Mouse (Mus musculus) heart, postnatal 0 days (tissue): Measurements from ENCODE around the gene Dlk1. TPM values are rescaled to one million over a fixed set of nuclear protein-coding genes. Genes with fewer than 3 reads are reported as not detected.
"Not testable (repeated sequence)": the region's sequence is repeated elsewhere in the genome, so short reads cannot be mapped to it uniquely, and the experiment has no call there.

ENCODE experiments used
- ATAC-seq: fragments of 200-750 bp; cut with Nextera tagmentation; 2 replicates; pipeline ENCODE4 v1.8.0; 2017; ENCODE audit warnings: low read depth, moderate number of reproducible peaks, moderate library complexity; ENCODE audit not compliant: insufficient read depth
- DNase-seq: peaks from one replicate; pipeline ENCODE4 v3.0.0-alpha.2; 2016; ENCODE audit warnings: low spot score
- H3K27ac ChIP-seq: fragments of 300-500 bp; sonication (generic); 2 replicates; pipeline ENCODE4 v1.5.1; 2014; ENCODE audit warnings: low read depth, mild to moderate bottlenecking
- H3K27me3 ChIP-seq: fragments of 300-500 bp; sonication (generic); 2 replicates; pipeline ENCODE4 v1.6.1; 2014; ENCODE audit warnings: low read length, mixed read lengths; ENCODE audit not compliant: control insufficient read depth, insufficient read depth
- H3K36me3 ChIP-seq: fragments of 300-500 bp; sonication (generic); replicated peaks from 2 replicates; pipeline ENCODE4 v1.6.1; 2014; ENCODE audit warnings: low read length, mixed read lengths; ENCODE audit not compliant: control insufficient read depth, insufficient read depth
- H3K4me1 ChIP-seq: fragments of 300-500 bp; sonication (generic); 2 replicates; pipeline ENCODE4 v1.6.1; 2014; ENCODE audit warnings: antibody characterized with exemption; ENCODE audit not compliant: control insufficient read depth, insufficient read depth
- H3K4me2 ChIP-seq: fragments of 300-500 bp; sonication (generic); 2 replicates; pipeline ENCODE4 v1.6.1; 2014; ENCODE audit warnings: low read depth, mild to moderate bottlenecking, low read length, moderate library complexity
- H3K4me3 ChIP-seq: fragments of 300-500 bp; sonication (generic); 2 replicates; pipeline ENCODE4 v1.5.1; 2014; ENCODE audit warnings: low read depth, low read length
- H3K9ac ChIP-seq: fragments of 300-500 bp; sonication (generic); replicated peaks from 2 replicates; pipeline ENCODE4 v1.6.1; 2014; ENCODE audit warnings: low read depth, low read length, mixed read lengths
- H3K9me3 ChIP-seq: fragments of 300-500 bp; sonication (generic); replicated peaks from 2 replicates; pipeline ENCODE4 v1.6.1; 2016; ENCODE audit warnings: low read length; ENCODE audit not compliant: control insufficient read depth
- CTCF ChIP-seq: IDR thresholded peaks from 2 replicates; pipeline ENCODE4 v1.5.1; 2016; ENCODE audit warnings: antibody characterized with exemption, control low read depth, low read depth
- EP300 ChIP-seq: IDR thresholded peaks from 2 replicates; pipeline ENCODE4 v1.6.1; 2016; ENCODE audit warnings: antibody characterized with exemption, low read depth
- WGBS: fragments of 180-500 bp; shearing (Covaris S2); extraction: QIAGEN DNeasy Blood & Tissue Kit; methylation state at CpG from one replicate; pipeline ENCODE4 v1.1.7; 2014; 5-methylcytosine and 5-hydroxymethylcytosine counted together
- polyA plus RNA-seq: library from polyadenylated mRNA; unstranded; fragments of >200 nt; fragmentation: Nextera tagmentation; extraction: Ambion mirVana; gene quantifications from 2 replicates; pipeline ENCODE4 v1.2.1, GENCODE M21; 2015
- total RNA-seq: library from RNA; depleted of rRNA; stranded (reverse); fragments of >200 nt; gene quantifications from 2 replicates; pipeline ENCODE4 v1.2.3, GENCODE M21; 2014; ENCODE audit warnings: low replicate concordance

Gene Dlk1
- total and polyA plus RNA-seq, 2 experiments from 2014 or later: 45.0 to 55.1 TPM

- H3K27ac ChIP-seq: no peak overlapping the region
- no peaks in the 10 kb centered on the region for H3K36me3 ChIP-seq
- 64% methylated on average over 10 of the region's 10 CpGs for WGBS
- no peak overlapping the region for H3K4me3 ChIP-seq
- no peak overlapping the region for H3K4me2 ChIP-seq
- H3K9me3 ChIP-seq: no peaks in the 10 kb centered on the region
- H3K27me3 ChIP-seq: peaks cover 34% of the 10 kb centered on the region
- no peak overlapping the region for H3K9ac ChIP-seq
- no peak for DNase-seq
- TF ChIP-seq CTCF (no peak), EP300 (no peak)
- no peaks in the 10 kb centered on the region for H3K4me1 ChIP-seq
- no peak for ATAC-seq
These were observed 10.0 kb downstream of the Dlk1 start for GRCm38 (mm10) chr12:109462594-109462993.

GRCm38 (mm10) chr12:109467417-109467816 lies 14.8 kb downstream of the Dlk1 start:
- H3K27me3 ChIP-seq, H3K4me3 ChIP-seq, H3K9ac ChIP-seq, DNase-seq, H3K9me3 ChIP-seq, H3K36me3 ChIP-seq, H3K4me1 ChIP-seq, ATAC-seq, H3K27ac ChIP-seq, H3K4me2 ChIP-seq: not testable (repeated sequence)
- WGBS: 74% methylated on average over 3 of the region's 4 CpGs

- Histone ChIP-seq H3K4me1 (no peaks in the 10 kb centered on the region), H3K4me3 (no peak overlapping the region), H3K27me3 (no peaks in the 10 kb centered on the region), H3K4me2 (no peak overlapping the region), H3K36me3 (no peaks in the 10 kb centered on the region), H3K27ac (no peak overlapping the region), H3K9ac (no peak overlapping the region), H3K9me3 (no peaks in the 10 kb centered on the region)
- WGBS: 81% methylated on average over 8 of the region's 8 CpGs
- TF ChIP-seq CTCF (no peak), EP300 (no peak)
- DNase-seq (no peak), ATAC-seq (no peak)
These were observed 17.2 kb downstream of the Dlk1 start for GRCm38 (mm10) chr12:109469793-109470192.

GRCm38 (mm10) chr12:109472627-109473026 lies 20.0 kb downstream of the Dlk1 start:
- TF ChIP-seq CTCF (no peak), EP300 (no peak)
- Histone ChIP-seq H3K36me3 (no peaks in the 10 kb centered on the region), H3K27ac (no peak overlapping the region), H3K4me2 (no peak overlapping the region), H3K27me3 (no peaks in the 10 kb centered on the region), H3K9ac (no peak overlapping the region), H3K9me3 (no peaks in the 10 kb centered on the region), H3K4me3 (no peak overlapping the region), H3K4me1 (no peaks in the 10 kb centered on the region)
- DNase-seq (no peak), ATAC-seq (no peak)
- 76% methylated on average over 11 of the region's 11 CpGs for WGBS

GRCm38 (mm10) chr12:109473575-109473976 lies 21.0 kb downstream of the Dlk1 start:
- no peak overlapping the region for H3K4me3 ChIP-seq
- no peak for TF ChIP-seq EP300
- TF ChIP-seq CTCF: no peak
- H3K27ac ChIP-seq: no peak overlapping the region
- no peaks in the 10 kb centered on the region for H3K27me3 ChIP-seq
- peak; percentile 32 for DNase-seq
- H3K36me3 ChIP-seq: no peaks in the 10 kb centered on the region
- H3K9me3 ChIP-seq: no peaks in the 10 kb centered on the region
- 13% methylated on average over 6 of the region's 6 CpGs for WGBS
- ATAC-seq: peak; percentile 58; the same call in 1 of the 2 replicates
- H3K4me1 ChIP-seq: no peaks in the 10 kb centered on the region
- H3K4me2 ChIP-seq: no peak overlapping the region
- no peak overlapping the region for H3K9ac ChIP-seq

- DNase-seq (no peak), ATAC-seq (no peak)
- no peak overlapping the region for H3K27ac ChIP-seq
- H3K9ac ChIP-seq: no peak overlapping the region
- H3K4me3 ChIP-seq: no peak overlapping the region
- WGBS: 70% methylated on average over 9 of the region's 9 CpGs
- no peak overlapping the region for H3K4me2 ChIP-seq
- no peaks in the 10 kb centered on the region for H3K4me1 ChIP-seq
- H3K27me3 ChIP-seq: no peaks in the 10 kb centered on the region
- H3K9me3 ChIP-seq: no peaks in the 10 kb centered on the region
- no peaks in the 10 kb centered on the region for H3K36me3 ChIP-seq
- TF ChIP-seq CTCF: no peak
- no peak for TF ChIP-seq EP300
These were observed 21.6 kb downstream of the Dlk1 start for GRCm38 (mm10) chr12:109474187-109474606.
